Mouse (Mus musculus): ENCODE measurements around the gene Katnb1. TPM values are rescaled to one million over a fixed set of nuclear protein-coding genes. Genes with fewer than 3 reads are reported as not detected.

The Katnb1 gene
- total and polyA plus RNA-seq, 2 experiments from 2014 or later: 49.5 to 50.6 TPM

DNA sequence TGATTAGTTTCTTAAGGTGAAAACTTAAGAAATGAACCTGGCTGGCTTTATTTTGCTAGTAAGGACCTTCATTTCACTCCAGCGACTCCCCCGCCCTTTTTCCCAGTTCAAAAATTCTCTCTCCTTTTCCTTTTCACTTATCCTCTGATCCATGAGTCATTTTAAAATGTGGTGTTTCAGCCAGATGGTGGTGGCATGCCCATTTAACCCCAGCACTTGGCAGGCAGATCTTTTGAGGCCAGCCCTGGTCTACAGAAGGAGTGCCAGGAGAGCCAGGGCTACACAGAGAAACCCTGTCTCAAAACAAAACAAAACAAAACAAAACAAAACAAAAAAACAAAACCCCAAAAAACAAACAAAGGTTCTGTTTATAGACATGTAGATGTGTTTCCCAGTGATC is 16.5 kb upstream of the Katnb1 start:
- no peak overlapping the region for H3K4me3 ChIP-seq (ENCODE audit: low read depth, low read length)
- TF ChIP-seq CTCF (IDR thresholded peaks at IDR 0.05; ENCODE audit: low read depth): no peak
- H3K27me3 ChIP-seq (ENCODE audit: insufficient read depth, low read length): no peaks in the 10 kb centered on the region
- DNase-seq (no peak), ATAC-seq (no peak)
- H3K9ac ChIP-seq: no peak overlapping the region
- H3K4me1 ChIP-seq (ENCODE audit: insufficient read depth): no peaks in the 10 kb centered on the region
- no peak overlapping the region for H3K27ac ChIP-seq (ENCODE audit: low read depth, low read length)
- WGBS: 75% methylated on average over 2 of the region's 2 CpGs
- H3K4me2 ChIP-seq (ENCODE audit: low read depth): no peak overlapping the region
- H3K36me3 ChIP-seq (ENCODE audit: insufficient read depth): no peaks in the 10 kb centered on the region
- H3K9me3 ChIP-seq (ENCODE audit: low read length): no peaks in the 10 kb centered on the region

DNA sequence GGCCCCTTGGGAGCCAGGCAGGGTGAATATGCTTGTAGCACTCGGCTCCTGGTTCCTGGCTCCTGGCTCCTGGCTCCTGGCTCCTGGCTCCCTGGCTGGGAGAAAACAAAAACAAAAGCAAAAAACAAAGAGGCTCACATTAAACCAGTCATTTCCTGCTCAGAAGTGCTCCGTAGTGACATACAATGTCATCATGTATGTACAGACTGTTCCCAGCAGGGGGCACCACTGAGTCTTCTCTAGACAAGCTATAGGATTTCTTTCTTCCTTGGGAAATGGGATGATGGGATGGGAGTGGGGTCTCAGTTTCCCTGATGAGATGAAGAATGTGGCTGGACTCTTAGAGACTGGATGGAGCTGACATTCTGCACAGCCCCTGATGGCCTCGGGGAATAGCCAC is 13.4 kb upstream of the Katnb1 start:
- Histone ChIP-seq H3K27ac (ENCODE audit: low read depth, low read length) (no peak overlapping the region), H3K4me3 (ENCODE audit: low read depth, low read length) (no peak overlapping the region), H3K9me3 (ENCODE audit: low read length) (no peaks in the 10 kb centered on the region), H3K4me2 (ENCODE audit: low read depth) (no peak overlapping the region), H3K27me3 (ENCODE audit: insufficient read depth, low read length) (no peaks in the 10 kb centered on the region), H3K36me3 (ENCODE audit: insufficient read depth) (no peaks in the 10 kb centered on the region), H3K9ac (no peak overlapping the region), H3K4me1 (ENCODE audit: insufficient read depth) (no peaks in the 10 kb centered on the region)
- ATAC-seq: no peak
- DNase-seq: peak; percentile 32
- peak; percentile 60 for TF ChIP-seq CTCF (IDR thresholded peaks at IDR 0.05; ENCODE audit: low read depth)
- 48% methylated on average over 3 of the region's 3 CpGs for WGBS

DNA sequence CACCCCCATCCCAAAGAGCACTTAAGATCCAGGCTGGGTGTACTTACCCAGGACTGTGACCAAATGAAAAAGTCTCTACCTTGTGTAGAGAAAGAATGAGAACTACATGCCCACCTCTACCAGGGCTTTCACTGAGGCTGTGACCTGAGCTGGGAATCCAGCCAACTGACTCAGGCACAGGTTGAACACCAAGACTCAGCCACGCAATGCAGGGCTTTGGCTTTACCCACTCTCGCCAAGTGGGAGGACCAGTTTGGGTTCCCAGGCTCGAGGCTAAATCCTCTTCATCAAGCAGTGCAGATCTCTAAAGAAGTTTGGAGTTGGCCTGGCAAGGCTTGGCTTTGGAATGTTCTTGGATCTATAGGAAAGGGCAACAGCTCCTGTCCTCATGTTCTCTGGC is 5.5 kb upstream of the Katnb1 start:
- no peak overlapping the region for H3K9ac ChIP-seq
- H3K4me1 ChIP-seq (ENCODE audit: insufficient read depth): no peaks in the 10 kb centered on the region
- no peaks in the 10 kb centered on the region for H3K9me3 ChIP-seq (ENCODE audit: low read length)
- 76% methylated on average over 3 of the region's 3 CpGs for WGBS
- H3K27ac ChIP-seq (ENCODE audit: low read depth, low read length): no peak overlapping the region
- H3K4me2 ChIP-seq (ENCODE audit: low read depth): no peak overlapping the region
- no peaks in the 10 kb centered on the region for H3K27me3 ChIP-seq (ENCODE audit: insufficient read depth, low read length)
- H3K36me3 ChIP-seq (ENCODE audit: insufficient read depth): no peaks in the 10 kb centered on the region
- ATAC-seq (no peak), DNase-seq (no peak)
- TF ChIP-seq CTCF (IDR thresholded peaks at IDR 0.05; ENCODE audit: low read depth): no peak
- H3K4me3 ChIP-seq (ENCODE audit: low read depth, low read length): no peak overlapping the region

DNA sequence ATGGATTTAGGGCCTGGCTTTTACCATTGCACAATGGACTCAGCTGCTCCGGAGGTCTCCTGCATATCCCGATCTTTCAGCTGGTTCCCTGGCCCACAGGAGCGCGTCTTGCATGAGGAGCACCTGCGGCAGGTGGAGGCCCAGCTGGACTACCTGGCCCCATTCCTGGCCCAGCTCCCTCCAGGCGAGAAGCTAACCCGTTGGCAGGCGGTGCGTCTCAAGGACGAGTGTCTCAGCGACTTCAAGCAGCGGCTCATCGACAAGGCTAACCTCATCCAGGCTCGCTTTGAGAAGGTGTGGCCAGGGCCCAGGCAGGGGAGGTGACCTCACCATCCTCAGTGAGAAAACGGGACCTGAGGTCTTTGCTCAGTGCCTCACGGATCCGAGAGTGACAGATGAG is 4.8 kb upstream of the Katnb1 start:
- no peak overlapping the region for H3K9ac ChIP-seq
- no peaks in the 10 kb centered on the region for H3K27me3 ChIP-seq (ENCODE audit: insufficient read depth, low read length)
- ATAC-seq (no peak), DNase-seq (no peak)
- no peaks in the 10 kb centered on the region for H3K9me3 ChIP-seq (ENCODE audit: low read length)
- no peak overlapping the region for H3K4me3 ChIP-seq (ENCODE audit: low read depth, low read length)
- WGBS: 82% methylated on average over 17 of the region's 17 CpGs
- H3K4me1 ChIP-seq (ENCODE audit: insufficient read depth): no peaks in the 10 kb centered on the region
- TF ChIP-seq CTCF (IDR thresholded peaks at IDR 0.05; ENCODE audit: low read depth): no peak
- no peak overlapping the region for H3K4me2 ChIP-seq (ENCODE audit: low read depth)
- no peak overlapping the region for H3K27ac ChIP-seq (ENCODE audit: low read depth, low read length)
- H3K36me3 ChIP-seq (ENCODE audit: insufficient read depth): no peaks in the 10 kb centered on the region

DNA sequence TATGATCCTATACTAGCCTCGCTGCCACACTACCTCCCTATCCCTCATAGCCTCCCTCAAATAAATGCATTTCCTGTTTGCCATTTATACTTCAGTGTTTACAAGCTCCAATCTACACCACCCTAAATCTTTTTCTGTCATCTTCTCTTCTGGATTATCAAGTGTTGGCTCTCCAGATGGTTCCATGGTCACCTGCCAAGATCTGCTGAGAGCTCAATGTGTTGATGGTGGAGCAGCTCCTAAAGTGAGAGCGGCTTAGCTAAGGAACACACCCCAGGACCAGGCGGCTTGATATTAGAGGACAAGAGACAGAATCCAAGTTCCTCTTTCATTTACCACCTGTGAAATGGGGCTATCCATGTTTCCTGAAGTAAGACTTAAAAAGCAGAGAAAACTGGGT is 2.9 kb upstream of the Katnb1 start:
- Histone ChIP-seq H3K4me1 (ENCODE audit: insufficient read depth) (peaks cover 7% of the 10 kb centered on the region; the same call in 1 of the 2 replicates), H3K9me3 (ENCODE audit: low read length) (no peaks in the 10 kb centered on the region), H3K4me3 (ENCODE audit: low read depth, low read length) (no peak overlapping the region), H3K27me3 (ENCODE audit: insufficient read depth, low read length) (no peaks in the 10 kb centered on the region), H3K9ac (no peak overlapping the region), H3K27ac (ENCODE audit: low read depth, low read length) (no peak overlapping the region), H3K36me3 (ENCODE audit: insufficient read depth) (peaks cover 5% of the 10 kb centered on the region; the same call in 1 of the 2 replicates), H3K4me2 (ENCODE audit: low read depth) (no peak overlapping the region)
- 81% methylated on average over 3 of the region's 3 CpGs for WGBS
- TF ChIP-seq CTCF (IDR thresholded peaks at IDR 0.05; ENCODE audit: low read depth): no peak
- ATAC-seq: no peak
- no peak for DNase-seq

DNA sequence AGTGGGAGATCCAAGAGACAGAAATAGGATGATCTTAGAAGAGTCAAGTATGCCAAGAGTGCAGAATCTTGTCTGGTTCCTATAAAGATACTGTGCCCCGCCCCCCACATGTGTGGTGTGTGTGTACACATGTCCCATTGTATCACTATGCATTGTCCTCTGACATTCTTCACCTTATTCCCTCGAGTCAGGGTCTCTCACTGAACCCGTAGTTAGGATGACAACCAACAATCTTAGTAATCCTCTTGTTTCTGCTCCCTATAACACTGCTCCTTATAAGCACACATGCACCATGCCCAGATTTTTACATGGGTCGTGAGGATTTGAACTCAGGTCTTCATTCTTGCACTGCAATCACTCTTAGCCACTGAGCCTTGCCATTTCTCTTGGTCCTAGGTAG is 1.7 kb upstream of the Katnb1 start:
- no peak overlapping the region for H3K27ac ChIP-seq (ENCODE audit: low read depth, low read length)
- no peak overlapping the region for H3K9ac ChIP-seq
- no peak overlapping the region for H3K4me2 ChIP-seq (ENCODE audit: low read depth)
- no peak for DNase-seq
- peaks cover 14% of the 10 kb centered on the region for H3K36me3 ChIP-seq (ENCODE audit: insufficient read depth)
- no peaks in the 10 kb centered on the region for H3K9me3 ChIP-seq (ENCODE audit: low read length)
- H3K27me3 ChIP-seq (ENCODE audit: insufficient read depth, low read length): no peaks in the 10 kb centered on the region
- no peak overlapping the region for H3K4me3 ChIP-seq (ENCODE audit: low read depth, low read length)
- H3K4me1 ChIP-seq (ENCODE audit: insufficient read depth): peaks cover 7% of the 10 kb centered on the region; the same call in 1 of the 2 replicates
- no peak for TF ChIP-seq CTCF (IDR thresholded peaks at IDR 0.05; ENCODE audit: low read depth)
- no peak for ATAC-seq
- 81% methylated on average over 4 of the region's 4 CpGs for WGBS

DNA sequence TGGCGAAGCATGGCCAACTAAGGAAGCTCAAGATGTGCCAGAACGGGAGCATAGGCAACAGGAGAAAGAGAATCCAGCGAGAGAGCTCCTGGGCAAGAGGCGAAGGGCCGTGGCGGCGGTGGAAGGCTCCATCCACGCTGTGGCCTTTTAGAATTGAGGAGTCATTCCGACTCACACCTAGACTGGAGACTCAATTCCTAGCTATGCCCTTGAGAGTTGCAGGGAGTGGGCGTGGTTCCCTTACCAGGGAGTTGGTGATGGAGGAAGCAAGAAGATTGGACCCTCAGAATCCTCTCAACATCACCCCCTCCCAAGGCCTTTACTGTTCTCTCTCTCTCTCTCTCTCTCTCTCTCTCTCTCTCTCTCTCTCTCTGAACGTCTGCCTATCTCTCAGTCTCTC is 664 bp downstream of the Katnb1 start:
- ATAC-seq: no peak

More for the DNA sequence above, 664 bp downstream of the Katnb1 start:
- peaks cover 7% of the 10 kb centered on the region; the same call in 1 of the 2 replicates for H3K4me1 ChIP-seq (ENCODE audit: insufficient read depth)
- no peak for DNase-seq
- 9% methylated on average over 11 of the region's 11 CpGs for WGBS
- H3K27me3 ChIP-seq (ENCODE audit: insufficient read depth, low read length): no peaks in the 10 kb centered on the region
- H3K27ac ChIP-seq (ENCODE audit: low read depth, low read length): peak overlapping the region; percentile 85
- peaks cover 22% of the 10 kb centered on the region for H3K36me3 ChIP-seq (ENCODE audit: insufficient read depth)
- H3K4me3 ChIP-seq (ENCODE audit: low read depth, low read length): peak overlapping the region; percentile 77
- no peak for TF ChIP-seq CTCF (IDR thresholded peaks at IDR 0.05; ENCODE audit: low read depth)
- no peaks in the 10 kb centered on the region for H3K9me3 ChIP-seq (ENCODE audit: low read length)
- peak overlapping the region; percentile 84 for H3K4me2 ChIP-seq (ENCODE audit: low read depth)
- H3K9ac ChIP-seq: peak overlapping the region; percentile 78
